Mouse (Mus musculus): ENCODE measurements around the gene Agps.

GRCm38 (mm10) chr2:75831881-75832633 is at the start of gene Agps:
- TF ChIP-seq CTCF (conservative IDR thresholded peaks at IDR 0.05; ENCODE audit: low read length) (no peak), POU5F1 (IDR thresholded peaks at IDR 0.05; ENCODE audit: borderline replicate concordance, low read length) (no peak), NANOG (IDR thresholded peaks at IDR 0.05; ENCODE audit: borderline replicate concordance, low read length) (no peak)
